Mouse (Mus musculus): ENCODE measurements around the gene Mta1. TPM values are rescaled to one million over a fixed set of nuclear protein-coding genes. Genes with fewer than 3 reads are reported as not detected.

Mta1 gene
- polyA plus RNA-seq, 1 experiment = 77.4 TPM

DNA sequence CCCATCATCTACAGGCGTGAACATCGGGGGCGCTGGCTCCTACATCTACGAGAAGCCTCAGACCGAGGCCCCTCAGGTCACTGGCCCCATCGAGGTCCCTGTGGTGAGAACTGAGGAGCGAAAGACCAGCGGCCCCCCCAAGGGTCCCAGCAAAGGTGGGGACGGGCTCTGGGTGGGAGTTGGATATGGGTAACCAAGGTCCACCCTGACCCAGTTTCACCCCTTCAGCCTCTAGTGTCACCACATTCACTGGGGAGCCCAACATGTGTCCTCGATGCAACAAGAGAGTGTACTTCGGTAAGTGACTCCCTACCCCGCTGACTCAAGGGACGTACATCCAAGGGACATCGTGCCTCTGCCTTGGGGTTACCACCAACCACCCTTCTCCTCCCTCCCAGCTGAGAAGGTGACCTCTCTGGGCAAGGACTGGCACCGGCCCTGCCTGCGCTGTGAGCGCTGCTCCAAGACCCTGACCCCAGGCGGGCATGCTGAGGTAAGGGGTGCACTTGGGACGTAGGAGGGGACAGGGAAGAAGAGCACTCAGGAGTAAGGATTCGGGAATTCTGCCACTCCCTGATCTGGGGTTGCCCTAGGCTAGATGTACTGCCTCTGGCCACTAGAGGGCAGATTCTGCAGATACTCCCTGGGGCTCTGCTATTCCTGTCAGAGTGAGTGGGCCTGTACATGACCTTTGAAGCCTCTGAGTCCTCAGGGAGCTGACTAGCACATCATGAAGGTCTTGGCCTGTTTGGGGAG, 46.1 kb downstream of the Mta1 start:
- Histone ChIP-seq H3K4me1 (ENCODE audit: control insufficient read depth, insufficient read depth, low read length) (peaks cover 50% of the 10 kb centered on the region), H3K4me3 (replicated peaks; ENCODE audit: extremely low read depth, low read depth, low read length) (no peak overlapping the region)
- TF ChIP-seq POLR2A (IDR thresholded peaks at IDR 0.05; ENCODE audit: borderline replicate concordance, extremely low read depth, low read depth, low read length) (no peak; the same call in 1 of the 2 replicates), CTCF (IDR thresholded peaks at IDR 0.05; ENCODE audit: insufficient read depth, low read length) (peak; percentile 83)
- WGBS = 63% methylated on average over 20 of the region's 20 CpGs
- DNase-seq = peak; percentile 59

DNA sequence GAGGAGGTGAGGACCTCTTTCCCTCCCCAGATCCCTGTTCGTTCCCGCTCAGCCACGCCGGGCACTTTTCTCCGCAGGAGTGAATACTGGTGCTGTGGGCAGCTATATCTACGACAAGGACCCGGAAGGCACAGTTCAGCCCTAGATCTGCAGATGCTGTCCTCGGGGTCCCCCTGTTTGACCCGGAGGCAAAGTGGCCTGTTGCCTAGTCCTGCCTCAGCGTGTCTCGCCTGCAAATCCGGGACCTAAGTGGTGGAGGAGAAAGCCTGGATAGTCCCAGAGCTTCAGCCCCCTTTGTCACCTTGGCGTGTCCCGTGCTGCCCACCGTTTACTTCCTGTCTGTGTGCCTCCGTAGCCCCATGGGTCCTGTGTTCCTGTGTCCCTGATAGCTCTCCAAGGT, 46.8 kb downstream of the Mta1 start:
- Histone ChIP-seq H3K4me1 (ENCODE audit: control insufficient read depth, insufficient read depth, low read length) (peaks cover 52% of the 10 kb centered on the region), H3K4me3 (replicated peaks; ENCODE audit: extremely low read depth, low read depth, low read length) (no peak overlapping the region)
- no peak for TF ChIP-seq CTCF (IDR thresholded peaks at IDR 0.05; ENCODE audit: insufficient read depth, low read length)
- TF ChIP-seq POLR2A (IDR thresholded peaks at IDR 0.05; ENCODE audit: borderline replicate concordance, extremely low read depth, low read depth, low read length) = 0 out of 2 replicates have a peak, but pooled peaks have one; percentile 6
- 77% methylated on average over 16 of the region's 16 CpGs for WGBS
- no peak for DNase-seq

DNA sequence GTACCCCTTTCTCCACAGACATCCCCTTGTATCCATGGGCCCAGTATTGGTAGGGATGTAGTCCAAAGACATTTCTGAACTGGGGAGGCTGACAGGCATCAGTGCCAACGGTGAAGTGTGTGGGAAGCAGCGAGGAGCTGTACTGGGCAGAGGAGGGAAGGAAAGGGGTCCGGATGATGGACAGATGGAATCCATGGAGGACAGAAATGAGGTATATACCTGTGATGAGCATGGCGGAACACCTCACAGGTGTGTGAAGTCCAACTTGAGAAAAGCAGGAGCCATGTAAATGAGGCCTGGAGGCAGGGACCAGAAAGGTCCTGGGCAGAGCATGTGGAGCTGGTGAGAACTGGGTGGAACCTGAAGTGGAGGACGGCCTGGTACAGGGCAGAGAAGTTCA, 47.5 kb downstream of the Mta1 start:
- 62% methylated on average over 5 of the region's 5 CpGs for WGBS
- H3K4me1 ChIP-seq (ENCODE audit: control insufficient read depth, insufficient read depth, low read length) = peaks cover 54% of the 10 kb centered on the region
- TF ChIP-seq POLR2A (IDR thresholded peaks at IDR 0.05; ENCODE audit: borderline replicate concordance, extremely low read depth, low read depth, low read length) (no peak), CTCF (IDR thresholded peaks at IDR 0.05; ENCODE audit: insufficient read depth, low read length) (0 out of 2 replicates have a peak, but pooled peaks have one; percentile 0)
- no peak for DNase-seq
- no peak overlapping the region for H3K4me3 ChIP-seq (replicated peaks; ENCODE audit: extremely low read depth, low read depth, low read length)

DNA sequence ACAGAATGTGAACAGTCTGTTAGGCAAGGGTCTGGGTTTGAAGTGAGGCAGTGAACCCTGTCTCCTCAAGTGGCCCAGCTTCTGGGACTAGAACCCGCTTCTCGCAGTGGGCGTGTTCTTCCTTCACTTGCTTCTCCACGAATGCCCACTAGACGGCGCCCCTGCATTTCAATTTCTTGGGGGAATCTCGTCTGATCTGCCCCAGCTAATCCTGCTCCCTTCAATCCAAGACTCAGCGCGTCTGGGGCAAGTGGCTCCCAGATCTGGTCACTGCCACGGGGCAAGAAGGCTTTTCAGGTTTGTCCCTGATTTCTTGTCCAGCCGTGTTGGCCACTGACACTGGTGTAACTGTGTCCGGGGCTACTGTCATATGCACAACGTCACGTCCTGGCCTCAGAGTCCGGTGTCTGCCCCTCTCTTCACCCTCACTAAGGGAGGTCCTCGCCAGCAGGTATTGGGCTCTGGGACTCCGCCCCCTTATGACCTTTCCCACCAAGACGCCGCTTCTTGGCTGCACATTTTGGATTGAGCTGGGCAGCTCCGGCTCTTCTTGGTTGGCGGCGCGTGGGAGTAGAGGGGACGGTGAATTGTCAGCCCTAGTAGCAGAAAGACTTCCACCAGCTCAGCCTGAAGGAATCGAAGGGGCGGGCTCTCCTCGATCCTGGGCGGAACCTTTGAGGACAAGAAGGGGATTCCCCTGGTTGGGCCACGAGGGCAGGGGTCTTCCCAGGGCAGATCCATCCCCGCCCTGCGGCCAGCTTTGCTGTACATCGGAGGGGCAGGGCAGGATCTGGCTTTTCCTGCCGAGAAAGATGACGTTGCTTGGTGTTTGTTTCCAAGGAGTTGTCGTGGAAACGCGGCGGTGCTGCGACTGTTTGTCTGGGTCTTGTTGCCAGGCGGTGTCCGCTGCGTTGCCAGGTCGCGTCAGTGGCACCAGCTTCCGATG, 48.3 kb downstream of the Mta1 start, which contains the start of gene Crip1:
Gene Crip1, plus strand, starts transcription at position 205 of the 946 bp plus-strand sequence.
- TF ChIP-seq POLR2A (IDR thresholded peaks at IDR 0.05; ENCODE audit: borderline replicate concordance, extremely low read depth, low read depth, low read length) (peak; percentile 41; the same call in 1 of the 2 replicates), CTCF (IDR thresholded peaks at IDR 0.05; ENCODE audit: insufficient read depth, low read length) (peak; percentile 79)
- H3K4me3 ChIP-seq (replicated peaks; ENCODE audit: extremely low read depth, low read depth, low read length) = peak within 1 kb of the TSS; percentile 49
- peaks cover 59% of the 10 kb centered on the region for H3K4me1 ChIP-seq (ENCODE audit: control insufficient read depth, insufficient read depth, low read length)
- DNase-seq = peak; percentile 91
- WGBS = 6% methylated on average over 45 of the region's 45 CpGs

DNA sequence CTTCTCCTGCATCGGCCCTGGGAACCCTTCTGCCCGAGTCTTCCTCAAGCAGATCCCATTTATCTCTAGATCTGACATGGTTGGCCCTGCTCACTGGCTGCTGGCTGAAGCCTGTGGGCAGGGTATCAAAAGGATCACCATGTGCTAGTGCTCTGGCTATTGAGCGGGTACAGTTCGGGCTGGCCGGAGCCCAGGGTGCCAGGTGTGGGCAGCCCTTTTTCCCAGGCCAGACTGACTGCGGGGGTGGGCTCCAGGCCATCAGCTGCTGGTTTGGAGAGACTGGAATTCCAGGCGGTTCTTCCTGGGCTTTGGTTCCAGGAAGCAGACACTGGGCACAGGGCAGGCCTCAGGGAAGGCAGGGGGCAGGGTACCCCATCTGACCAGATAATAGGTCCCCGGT, 49.4 kb downstream of the Mta1 start:
- H3K4me3 ChIP-seq (replicated peaks; ENCODE audit: extremely low read depth, low read depth, low read length) = no peak overlapping the region
- H3K4me1 ChIP-seq (ENCODE audit: control insufficient read depth, insufficient read depth, low read length) = peaks cover 60% of the 10 kb centered on the region
- TF ChIP-seq POLR2A (IDR thresholded peaks at IDR 0.05; ENCODE audit: borderline replicate concordance, extremely low read depth, low read depth, low read length) (no peak), CTCF (IDR thresholded peaks at IDR 0.05; ENCODE audit: insufficient read depth, low read length) (no peak)
- DNase-seq = no peak
- 46% methylated on average over 8 of the region's 8 CpGs for WGBS

DNA sequence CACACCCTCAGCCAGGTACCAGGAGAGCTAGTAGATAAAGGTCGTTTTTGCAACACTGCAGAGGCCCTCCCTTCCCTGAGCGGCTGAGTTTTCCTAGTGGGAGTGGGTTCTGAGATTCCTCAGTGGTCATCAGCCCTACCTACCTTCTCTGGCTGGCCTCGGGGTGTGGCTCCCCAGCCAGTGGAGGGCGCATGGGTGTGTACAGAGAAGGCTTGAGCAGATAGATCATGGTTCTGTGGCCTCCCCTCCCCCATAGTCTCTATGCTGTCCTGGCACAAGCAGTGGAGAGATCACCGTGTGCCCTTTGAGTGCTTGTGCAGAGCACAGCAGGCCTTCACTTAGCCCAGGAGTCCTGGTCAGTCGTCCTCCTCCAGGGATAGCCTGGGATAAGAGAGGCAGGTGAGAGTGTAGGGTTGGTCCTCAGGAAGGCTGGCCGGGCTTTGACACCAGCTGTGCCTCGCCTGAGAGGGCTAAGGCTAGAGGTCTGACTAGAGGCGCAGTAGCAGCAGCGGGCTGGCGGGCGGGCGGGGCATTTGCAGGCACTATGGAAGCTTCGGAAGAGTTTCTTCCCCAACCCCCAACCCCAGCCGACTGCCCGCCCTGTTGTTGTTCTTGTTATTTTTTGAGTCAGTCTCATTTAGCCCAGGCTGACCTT, 50.4 kb downstream of the Mta1 start:
- WGBS = 42% methylated on average over 16 of the region's 16 CpGs
- TF ChIP-seq CTCF (IDR thresholded peaks at IDR 0.05; ENCODE audit: insufficient read depth, low read length) (peak; percentile 41), POLR2A (IDR thresholded peaks at IDR 0.05; ENCODE audit: borderline replicate concordance, extremely low read depth, low read depth, low read length) (no peak)
- H3K4me3 ChIP-seq (replicated peaks; ENCODE audit: extremely low read depth, low read depth, low read length) = no peak overlapping the region
- peak; percentile 48 for DNase-seq
- H3K4me1 ChIP-seq (ENCODE audit: control insufficient read depth, insufficient read depth, low read length) = peaks cover 56% of the 10 kb centered on the region

DNA sequence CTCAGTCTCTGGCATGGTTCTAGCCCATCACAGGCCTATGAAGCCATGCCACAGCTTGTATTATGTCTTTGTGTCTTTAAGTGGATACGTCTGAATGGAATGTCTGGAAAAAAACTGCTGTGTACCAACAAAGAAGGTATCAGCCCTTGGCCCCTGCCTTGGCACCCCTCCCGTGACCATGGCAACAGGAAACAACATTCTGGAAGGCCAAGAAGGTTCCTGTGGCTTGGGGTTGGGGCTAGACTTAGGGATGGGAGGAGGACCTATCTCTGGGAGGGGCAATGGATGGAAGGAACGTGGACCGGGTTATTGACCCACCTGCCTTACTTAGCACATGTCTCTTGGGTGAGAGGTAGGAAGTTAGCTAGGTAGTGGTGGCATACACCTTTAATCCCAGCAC, 51.3 kb downstream of the Mta1 start:
- no peak for DNase-seq
- 28% methylated on average over 4 of the region's 4 CpGs for WGBS
- Histone ChIP-seq H3K4me3 (replicated peaks; ENCODE audit: extremely low read depth, low read depth, low read length) (no peak overlapping the region), H3K4me1 (ENCODE audit: control insufficient read depth, insufficient read depth, low read length) (peaks cover 48% of the 10 kb centered on the region)
- no peak for TF ChIP-seq POLR2A (IDR thresholded peaks at IDR 0.05; ENCODE audit: borderline replicate concordance, extremely low read depth, low read depth, low read length)
- no peak for TF ChIP-seq CTCF (IDR thresholded peaks at IDR 0.05; ENCODE audit: insufficient read depth, low read length)

DNA sequence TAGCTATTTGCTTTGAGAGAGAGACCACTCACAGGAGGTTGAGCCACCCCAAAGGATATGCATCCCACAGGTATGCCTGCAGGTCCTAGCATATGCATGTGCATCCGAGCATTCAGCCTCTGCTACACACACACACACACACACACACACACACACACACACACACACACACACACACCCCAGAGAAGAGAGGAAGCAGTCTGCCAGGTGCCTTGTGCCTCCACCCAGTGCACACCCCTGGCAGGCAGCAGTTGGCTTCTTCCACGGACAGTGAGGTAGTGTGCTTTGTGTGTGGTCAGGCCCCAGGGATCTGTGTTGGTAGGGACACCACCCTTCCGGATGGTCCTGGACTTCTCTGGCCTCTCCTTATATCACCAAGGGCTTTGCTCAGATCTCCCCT, 51.8 kb downstream of the Mta1 start:
- no peak for TF ChIP-seq CTCF (IDR thresholded peaks at IDR 0.05; ENCODE audit: insufficient read depth, low read length)
- TF ChIP-seq POLR2A (IDR thresholded peaks at IDR 0.05; ENCODE audit: borderline replicate concordance, extremely low read depth, low read depth, low read length) = no peak
- 75% methylated on average over 3 of the region's 3 CpGs for WGBS
- Histone ChIP-seq H3K4me1 (ENCODE audit: control insufficient read depth, insufficient read depth, low read length) (peaks cover 49% of the 10 kb centered on the region), H3K4me3 (replicated peaks; ENCODE audit: extremely low read depth, low read depth, low read length) (no peak overlapping the region)
- DNase-seq = no peak

DNA sequence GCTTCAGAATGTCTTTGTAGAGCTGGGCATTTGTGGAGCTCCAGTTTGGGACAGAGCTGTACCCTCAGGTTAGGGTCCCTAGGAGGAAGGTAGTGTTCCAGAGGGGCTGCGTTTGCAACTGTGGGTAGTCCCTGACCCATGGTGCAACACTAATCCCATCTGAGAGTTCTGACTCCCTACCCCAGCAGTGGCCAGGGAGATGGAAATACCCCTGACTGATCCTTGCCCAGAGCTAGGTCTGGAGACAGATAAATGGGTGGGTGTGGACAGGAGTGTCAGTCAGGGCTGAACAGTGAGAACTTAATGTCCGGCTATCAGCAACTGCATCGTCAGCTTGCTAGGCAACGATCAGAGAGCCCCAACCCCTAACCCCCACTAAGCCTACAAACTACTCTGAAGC, 52.5 kb downstream of the Mta1 start:
- DNase-seq = no peak
- TF ChIP-seq POLR2A (IDR thresholded peaks at IDR 0.05; ENCODE audit: borderline replicate concordance, extremely low read depth, low read depth, low read length) (no peak), CTCF (IDR thresholded peaks at IDR 0.05; ENCODE audit: insufficient read depth, low read length) (no peak)
- WGBS = 86% methylated on average over 4 of the region's 4 CpGs
- H3K4me3 ChIP-seq (replicated peaks; ENCODE audit: extremely low read depth, low read depth, low read length) = no peak overlapping the region
- peaks cover 48% of the 10 kb centered on the region for H3K4me1 ChIP-seq (ENCODE audit: control insufficient read depth, insufficient read depth, low read length)

Measured in lung, adult 2 months (tissue).